Mouse (Mus musculus) common myeloid progenitor, adult 5-6 weeks (primary cell): ENCODE measurements around the gene Skp2. TPM values are rescaled to one million over a fixed set of nuclear protein-coding genes. Genes with fewer than 3 reads are reported as not detected.

Source experiments
- ATAC-seq: replicated peaks from 2 replicates; pipeline ENCODE4 v1.8.0; 2016; ENCODE audit warnings: low read depth, mild to moderate bottlenecking, moderate TSS enrichment, inconsistent platforms; ENCODE audit not compliant: poor library complexity, severe bottlenecking
- total RNA-seq: library from RNA; stranded (forward); fragments of 200-1000, 187-1606 nt; gene quantifications from 2 replicates; pipeline ENCODE4 v1.2.3, GENCODE M21; 2017

The Skp2 gene
- total RNA-seq, 1 experiment from 2014 or later, result 19.1 TPM

GRCm38 (mm10) chr15:9079626-9080025, 75.6 kb downstream of the Skp2 start:
- no peak for ATAC-seq

- peak; percentile 43 for ATAC-seq
These were observed 76.5 kb downstream of the Skp2 start for GRCm38 (mm10) chr15:9078481-9079300.

GRCm38 (mm10) chr15:9075608-9076200, 79.5 kb downstream of the Skp2 start:
- ATAC-seq, result no peak

- ATAC-seq, result peak; percentile 48
These were observed 80.6 kb downstream of the Skp2 start for GRCm38 (mm10) chr15:9074671-9075070.

- ATAC-seq, result no peak
These were observed 81.1 kb downstream of the Skp2 start for GRCm38 (mm10) chr15:9074139-9074538.

- no peak for ATAC-seq
These were observed 81.5 kb downstream of the Skp2 start for GRCm38 (mm10) chr15:9073684-9074083.

GRCm38 (mm10) chr15:9073067-9073608, 82.1 kb downstream of the Skp2 start:
- ATAC-seq, result no peak

- ATAC-seq, result 0 out of 2 replicates have a peak, but pooled peaks have one; percentile 7
These were observed 82.6 kb downstream of the Skp2 start for GRCm38 (mm10) chr15:9072630-9073029.

GRCm38 (mm10) chr15:9071556-9072544, 83.4 kb downstream of the Skp2 start:
- ATAC-seq, result no peak

- peak; percentile 80 for ATAC-seq
These were observed 84.2 kb downstream of the Skp2 start, which contains the start of gene Nadk2 for GRCm38 (mm10) chr15:9070912-9071555. Gene Nadk2 (plus strand): TSS chr15:9071260.

- ATAC-seq, result no peak; the same call in 1 of the 2 replicates
These were observed 84.9 kb downstream of the Skp2 start for GRCm38 (mm10) chr15:9070353-9070752.

GRCm38 (mm10) chr15:9068881-9069280, 86.3 kb downstream of the Skp2 start:
- no peak for ATAC-seq

Other genes with a start within 250 kb of the Skp2 start
- not detected in 2 replicates for gene Ranbp3l, start 187.5 kb downstream of the Skp2 start, total RNA-seq
- 107 and 115 TPM in 2 replicates for gene Nadk2, start 84.2 kb downstream of the Skp2 start, total RNA-seq
- 5.3 and 10.5 TPM in 2 replicates for gene Lmbrd2, start 14.9 kb downstream of the Skp2 start, total RNA-seq
- not detected in 2 replicates for gene Ugt3a1, start 121.5 kb upstream of the Skp2 start, total RNA-seq
- gene Ugt3a2, start 180.1 kb upstream of the Skp2 start, total RNA-seq, result not detected in 2 replicates